Mouse (Mus musculus) lung, postnatal 4 days (tissue): ENCODE measurements around the gene Gm10188.

Source experiments
- DNase-seq, 2 experiments: peaks; one replicate each; pipeline ENCODE4 v3.0.0; 2021

The Gm10188 gene

DNA sequence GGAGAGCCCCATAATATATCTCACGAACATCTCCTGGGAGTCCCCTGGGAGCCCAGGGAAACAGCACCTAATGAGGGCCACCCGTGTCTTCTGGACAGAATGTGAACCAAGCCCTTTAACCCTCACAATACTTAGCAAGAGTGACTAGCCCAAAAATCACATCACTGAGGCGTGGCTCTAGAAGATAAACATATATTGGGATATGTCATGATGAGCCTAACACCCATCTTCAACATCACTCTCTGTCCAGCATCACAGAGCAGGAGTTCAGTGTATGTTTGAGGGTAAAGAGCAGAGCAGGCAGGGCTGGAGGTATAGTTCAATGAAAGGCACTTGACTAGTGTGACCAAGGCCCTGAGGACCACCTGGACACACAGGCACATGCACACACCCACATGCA, at the start of gene Gm10188:
TSS of gene Gm10188 (minus strand) at position 101 of the 400 bp plus-strand sequence.
- no peak for DNase-seq

DNA sequence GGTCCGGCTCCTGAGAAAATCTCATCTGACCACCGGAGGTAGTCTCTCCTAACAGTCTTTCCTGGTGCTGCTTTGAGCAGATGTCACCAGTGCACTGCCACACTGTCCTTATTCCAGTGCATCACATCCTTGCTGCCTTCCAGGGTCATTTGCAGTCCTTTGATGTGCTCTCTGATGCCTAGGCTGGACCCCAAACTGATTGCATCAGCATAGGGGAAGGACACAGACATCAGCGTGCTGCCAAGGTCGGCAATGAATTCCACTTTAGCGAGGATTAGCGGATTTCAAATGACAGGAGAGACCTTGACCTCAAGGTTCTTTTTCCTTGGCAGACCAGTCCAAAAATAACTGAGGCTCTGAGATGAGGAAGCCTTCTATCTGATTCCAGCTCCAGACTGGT, 47.6 kb upstream of the Gm10188 start:
- DNase-seq = no peak

DNA sequence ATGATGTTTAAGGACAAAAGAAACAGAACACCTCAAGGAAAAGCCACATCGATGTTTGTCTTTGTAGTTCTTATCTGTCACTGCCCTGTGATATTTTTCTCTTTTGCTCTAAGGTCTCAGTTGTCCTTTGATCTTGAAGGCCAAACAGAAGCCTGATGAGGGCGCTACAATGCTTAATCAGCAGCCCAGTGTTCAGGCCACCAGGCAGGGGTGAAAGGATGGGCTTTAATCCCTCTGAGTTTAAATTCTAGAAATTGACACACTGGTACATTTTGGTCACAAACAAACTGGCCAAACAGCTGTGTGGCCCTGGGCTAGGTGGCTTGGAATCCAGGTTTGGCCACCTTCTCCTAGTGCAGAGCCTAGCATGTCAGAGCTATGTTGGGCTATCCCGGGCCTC, 47.1 kb upstream of the Gm10188 start:
- no peak for DNase-seq

DNA sequence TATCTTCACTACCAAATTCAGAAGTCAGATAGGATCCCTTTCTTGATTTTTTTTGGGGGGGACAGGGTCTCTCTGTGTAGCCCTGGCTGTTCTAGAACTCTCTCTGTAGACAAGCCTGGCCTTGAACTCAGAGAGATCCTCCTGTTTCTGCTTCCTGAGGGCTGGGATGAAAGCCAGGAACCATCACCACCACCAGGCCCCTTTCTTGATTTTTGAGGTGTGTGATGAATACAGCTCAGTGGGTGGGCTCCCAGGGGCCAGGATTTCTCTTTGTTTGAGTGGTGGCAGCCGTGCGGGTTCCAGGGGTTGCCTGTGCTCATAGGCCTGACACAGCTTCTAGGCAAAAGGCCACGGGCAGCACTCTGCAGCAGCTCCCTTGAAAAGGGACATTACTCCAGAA, 41.7 kb upstream of the Gm10188 start:
- no peak for DNase-seq

DNA sequence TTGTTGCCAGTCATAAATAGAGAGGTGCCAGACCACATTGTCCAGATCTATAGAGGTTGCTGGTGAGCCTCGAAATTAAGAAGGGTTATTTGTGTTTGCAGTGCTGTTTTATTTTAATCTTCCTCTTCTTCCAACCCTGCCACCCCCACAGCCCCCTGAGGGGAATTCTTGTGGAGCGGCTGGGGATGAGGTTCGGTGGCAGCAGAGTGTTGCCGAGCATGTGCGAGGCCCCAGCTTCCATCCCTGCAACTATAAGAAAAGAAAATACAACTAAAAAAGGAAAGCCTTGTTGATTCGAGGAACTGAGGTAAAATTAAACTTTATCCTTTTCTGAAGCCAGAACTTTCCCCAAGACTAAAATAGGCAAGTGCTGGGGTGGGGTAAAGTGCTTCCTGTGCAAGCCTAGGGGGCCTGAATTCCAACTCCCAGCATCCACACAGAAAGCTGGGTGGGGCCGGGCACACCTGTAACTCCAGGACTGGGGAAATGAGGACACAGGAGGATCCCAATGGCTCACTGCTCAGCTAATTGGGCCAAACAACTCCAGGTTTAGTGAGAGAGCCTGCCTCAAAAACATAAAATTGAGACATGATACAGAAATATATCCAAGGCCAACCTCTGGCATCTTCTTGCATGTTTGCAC, 39.0 kb upstream of the Gm10188 start:
- no peak for DNase-seq

DNA sequence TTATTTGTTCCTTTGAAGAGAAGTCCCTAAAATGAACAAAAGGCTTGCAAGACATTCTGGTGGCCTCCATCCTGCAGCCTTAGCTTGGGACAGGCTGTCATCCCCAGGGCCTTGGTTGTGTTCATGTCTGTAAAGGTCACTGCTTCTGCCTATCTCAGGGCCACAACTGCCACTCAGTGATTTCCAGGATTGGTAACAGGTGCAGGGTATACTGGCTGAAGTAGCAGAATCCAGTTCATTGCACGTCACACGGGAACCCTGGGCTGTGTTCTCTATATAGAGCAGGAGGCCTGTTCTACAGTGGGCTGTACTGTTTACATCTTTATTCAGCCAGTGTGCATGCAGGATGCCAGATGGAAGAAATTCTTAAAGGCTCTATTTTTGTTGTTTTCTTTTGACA, 38.4 kb upstream of the Gm10188 start:
- no peak for DNase-seq

DNA sequence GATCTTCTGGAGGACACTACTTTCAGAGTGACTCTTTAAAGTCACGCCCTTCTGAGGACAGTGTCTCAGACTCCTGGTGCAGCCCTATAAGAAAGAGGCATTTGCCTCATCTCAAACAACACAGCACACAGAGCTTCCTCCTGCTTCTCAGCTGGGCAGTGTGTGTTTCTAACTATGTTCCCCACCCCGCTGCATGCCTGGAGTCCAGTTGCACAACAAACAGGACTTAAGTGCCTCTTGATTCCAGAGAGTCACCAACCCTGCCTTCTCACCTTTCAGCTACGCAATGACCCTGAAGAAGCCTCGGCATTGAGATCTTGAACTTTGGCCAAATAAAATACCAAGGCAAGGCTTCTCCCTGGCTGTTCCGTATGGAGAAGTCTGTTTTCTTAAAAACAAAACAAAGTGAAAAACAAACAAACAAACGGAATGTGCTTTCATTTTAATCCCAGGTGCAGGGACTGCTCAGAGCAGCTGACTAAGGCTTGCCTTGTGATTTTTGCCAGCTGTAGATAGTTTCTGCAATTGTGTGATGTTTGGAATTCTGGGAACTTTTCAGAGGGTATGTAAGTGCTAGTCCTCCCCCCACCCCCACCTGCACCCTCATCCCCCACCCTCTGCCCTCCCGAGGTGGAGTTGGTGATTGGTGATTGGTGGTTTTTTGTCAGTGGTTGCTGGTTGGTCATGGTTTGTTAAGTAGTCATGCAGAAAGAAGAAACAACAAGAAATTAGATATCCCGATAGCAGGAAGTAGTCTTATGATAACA, 37.4 kb upstream of the Gm10188 start:
- DNase-seq = peak; percentile 57 to 75

DNA sequence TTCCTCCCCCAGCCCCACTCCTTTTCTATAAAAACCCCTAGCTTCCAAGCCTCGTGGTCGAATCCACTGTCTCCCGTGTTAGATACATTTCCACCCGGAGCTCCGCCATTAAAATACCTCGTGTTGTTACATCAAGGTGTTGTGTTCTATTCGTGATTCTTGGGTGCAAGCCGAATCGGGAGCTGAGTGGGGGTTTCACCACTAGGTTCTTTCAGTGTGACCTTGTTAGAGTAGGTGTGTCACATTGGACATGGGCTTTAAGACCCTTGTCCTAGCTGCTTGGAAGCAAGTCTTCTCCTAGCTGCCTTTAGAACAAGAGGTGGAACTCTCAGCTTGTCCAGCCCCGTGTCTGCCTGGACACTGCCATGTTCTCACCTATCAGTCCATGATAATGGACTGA, 36.4 kb upstream of the Gm10188 start:
- DNase-seq = no peak

DNA sequence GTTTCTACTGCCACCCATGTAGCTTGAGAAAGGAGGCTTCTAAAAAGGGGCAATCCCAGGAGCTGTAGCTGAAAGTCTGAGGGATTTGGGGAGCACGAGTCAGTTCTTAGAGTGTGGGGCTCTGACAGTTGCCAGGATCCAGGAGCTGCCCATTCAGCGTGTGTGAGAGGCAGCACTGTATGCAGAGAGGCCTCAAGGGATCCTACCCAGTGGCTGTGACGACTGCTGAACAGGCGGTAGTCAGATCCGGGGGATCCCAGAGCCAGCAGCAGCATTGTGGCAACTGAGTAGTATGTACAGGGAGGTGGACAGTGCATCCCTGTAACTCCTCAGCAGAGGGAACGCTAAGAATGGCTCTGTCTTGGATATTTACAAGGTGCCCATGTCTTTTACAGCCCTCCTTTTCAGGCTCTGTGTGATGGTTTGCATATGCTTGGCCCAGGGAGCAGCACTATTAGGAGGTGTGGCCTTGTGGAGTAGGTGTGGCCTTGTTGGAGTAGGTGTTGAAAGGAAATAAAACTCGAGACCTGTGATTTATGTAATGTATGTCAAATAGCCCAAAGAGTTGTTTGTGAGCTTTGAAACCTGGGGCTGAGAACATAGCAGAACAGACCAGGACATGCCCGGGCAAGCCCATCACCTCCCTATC, 35.8 kb upstream of the Gm10188 start:
- DNase-seq = peak; percentile 24 to 33

DNA sequence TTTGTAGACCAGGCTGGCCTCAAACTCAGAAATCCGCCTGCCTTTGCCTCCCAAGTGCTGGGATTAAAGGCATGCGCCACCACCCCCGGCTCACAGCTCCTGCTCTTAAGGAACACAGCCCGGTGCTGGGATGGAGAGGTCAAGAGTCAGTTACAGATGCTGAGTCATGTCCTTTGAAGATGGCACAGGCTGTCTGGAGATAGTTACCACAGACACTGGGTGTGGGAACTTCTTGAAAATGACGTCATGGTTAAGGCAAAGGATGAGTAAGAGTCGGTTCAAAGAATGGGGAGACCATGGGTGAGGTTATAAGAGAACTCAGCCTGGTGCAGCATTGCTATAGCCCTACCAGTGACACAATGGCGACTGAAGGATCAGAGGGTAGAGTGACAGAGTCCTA, 35.0 kb upstream of the Gm10188 start:
- no peak for DNase-seq

DNA sequence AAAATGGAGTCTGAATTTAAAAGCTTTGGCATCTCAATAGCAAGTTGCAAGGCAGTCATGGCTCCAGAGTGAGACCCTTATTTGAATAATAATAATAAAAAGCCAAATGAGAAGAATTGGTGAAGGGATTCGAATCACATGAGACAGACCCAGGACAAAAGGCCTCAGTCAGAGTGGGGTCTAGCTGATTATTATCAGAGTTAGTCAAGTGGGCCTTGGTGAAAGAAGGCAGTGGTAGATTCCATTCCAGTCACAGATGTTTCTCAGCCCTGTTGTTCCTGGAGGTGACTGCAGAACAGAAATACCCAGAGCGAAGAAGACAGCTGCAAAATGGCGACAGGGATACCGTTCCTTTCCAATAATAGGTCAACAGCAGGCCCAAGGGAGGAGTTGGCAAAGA, 34.1 kb upstream of the Gm10188 start:
- no peak for DNase-seq

DNA sequence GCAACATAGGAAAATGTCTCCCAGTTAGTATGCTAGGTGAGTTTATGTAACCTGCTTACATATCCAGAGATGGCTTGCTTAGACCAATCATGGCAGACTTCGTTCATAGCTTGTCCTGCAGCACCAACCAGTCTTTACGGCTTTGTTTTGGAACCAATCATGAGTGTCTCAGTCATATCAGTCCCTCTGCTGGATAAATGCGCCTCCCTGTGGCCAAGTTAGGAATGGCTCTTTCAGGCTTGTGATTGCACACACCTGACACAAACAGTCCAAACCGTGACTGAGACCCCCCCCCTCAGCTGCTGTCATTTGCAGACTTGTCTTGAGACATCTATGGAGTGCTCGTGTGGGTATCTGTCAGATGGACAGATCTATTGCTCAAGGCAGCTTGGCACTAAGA, 31.5 kb upstream of the Gm10188 start:
- DNase-seq = peak in 1 of 2 experiments; percentile 45

DNA sequence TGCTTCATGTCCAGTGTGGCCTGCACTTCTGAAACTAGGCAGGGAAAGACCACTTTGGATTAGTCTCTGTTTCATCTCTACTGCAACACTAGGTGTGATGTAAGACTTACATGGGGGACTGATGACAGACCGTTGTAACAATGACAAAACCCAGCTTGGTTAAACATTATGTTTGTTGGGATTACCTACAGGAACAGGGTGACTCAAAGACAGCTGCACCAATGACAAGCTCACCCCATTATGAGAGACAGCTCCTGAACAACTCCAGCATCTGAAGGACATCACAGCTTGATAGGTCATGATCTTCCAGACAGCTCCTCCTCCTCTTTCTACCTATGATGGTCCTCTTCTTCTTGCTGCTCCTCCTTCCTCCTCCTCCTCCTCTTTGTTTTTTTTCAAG, 30.8 kb upstream of the Gm10188 start:
- no peak for DNase-seq

DNA sequence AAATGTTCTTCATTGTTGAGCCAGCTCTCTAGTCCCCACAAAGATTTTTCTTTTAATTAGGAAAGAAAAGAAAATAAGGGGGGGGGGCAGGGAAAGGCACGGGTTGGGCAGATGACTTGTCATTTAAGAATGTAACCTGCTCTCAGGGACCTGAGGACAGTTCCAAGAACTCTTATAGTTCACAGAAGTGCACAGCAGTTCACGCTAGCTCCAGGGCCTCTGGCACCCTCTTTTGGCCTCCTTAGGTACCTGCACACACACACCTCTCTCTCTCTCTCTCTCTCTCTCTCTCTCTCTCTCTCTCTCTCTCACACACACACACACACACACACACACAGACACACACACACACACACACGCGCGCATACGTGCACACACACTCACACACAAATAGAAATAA, 24.9 kb upstream of the Gm10188 start:
- no peak for DNase-seq

DNA sequence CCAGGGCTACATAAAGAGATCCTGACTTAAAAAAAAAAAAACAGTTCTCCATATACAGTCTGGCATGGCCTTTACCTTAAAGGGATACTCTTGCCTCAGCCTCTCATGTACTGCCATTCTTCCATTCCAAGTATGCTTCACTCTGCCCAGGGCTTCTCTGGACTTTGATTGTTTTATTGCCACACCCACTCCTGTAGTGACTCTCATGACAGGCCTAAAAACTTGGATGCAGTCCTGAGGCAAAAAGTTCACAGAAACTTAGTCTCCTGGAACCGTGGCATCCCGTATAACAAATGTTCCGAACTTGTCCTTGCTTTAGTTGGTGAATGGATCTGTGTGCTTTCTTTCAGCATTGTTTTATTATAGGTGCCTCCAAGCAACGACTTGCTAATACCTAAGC, 17.1 kb upstream of the Gm10188 start:
- no peak for DNase-seq

DNA sequence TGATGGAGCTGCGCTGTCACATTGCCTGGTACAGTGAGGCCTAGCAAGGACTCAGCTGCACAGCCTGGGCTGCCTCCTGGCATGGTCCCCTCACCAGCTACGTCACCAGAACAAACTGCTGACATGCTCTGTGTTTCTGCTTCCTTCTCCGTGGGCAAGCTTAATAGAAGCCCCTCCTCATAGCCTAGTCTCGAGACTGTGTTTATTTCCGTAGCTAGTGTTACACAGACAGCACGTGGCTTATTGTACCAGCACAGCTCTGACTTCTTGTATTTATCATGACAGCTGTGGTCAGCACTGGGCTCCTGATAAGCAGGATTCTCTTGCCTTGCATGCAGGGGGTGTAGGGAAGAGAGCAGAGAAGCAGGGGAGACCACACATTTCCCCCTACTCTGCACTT, 16.6 kb upstream of the Gm10188 start:
- peak; percentile 49 to 66 for DNase-seq

DNA sequence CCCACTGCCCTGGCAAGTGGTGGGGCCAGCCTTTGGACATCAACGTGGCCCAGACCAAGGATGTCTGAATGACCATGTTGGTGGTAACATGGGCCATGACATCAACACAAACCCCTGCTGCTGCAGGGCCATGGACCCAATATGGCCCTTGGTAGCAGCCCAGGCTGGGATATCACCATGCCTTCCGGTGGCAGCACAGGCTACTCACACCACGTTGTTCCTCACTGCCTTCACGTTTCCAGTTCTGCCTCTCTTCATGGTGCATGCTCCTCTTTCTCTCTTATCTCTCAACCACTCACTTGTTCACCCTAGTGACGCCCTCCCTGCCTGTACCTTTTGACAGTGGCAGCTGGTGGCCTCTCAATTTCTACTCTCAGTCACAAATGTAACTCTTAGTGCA, 15.4 kb upstream of the Gm10188 start:
- no peak for DNase-seq

DNA sequence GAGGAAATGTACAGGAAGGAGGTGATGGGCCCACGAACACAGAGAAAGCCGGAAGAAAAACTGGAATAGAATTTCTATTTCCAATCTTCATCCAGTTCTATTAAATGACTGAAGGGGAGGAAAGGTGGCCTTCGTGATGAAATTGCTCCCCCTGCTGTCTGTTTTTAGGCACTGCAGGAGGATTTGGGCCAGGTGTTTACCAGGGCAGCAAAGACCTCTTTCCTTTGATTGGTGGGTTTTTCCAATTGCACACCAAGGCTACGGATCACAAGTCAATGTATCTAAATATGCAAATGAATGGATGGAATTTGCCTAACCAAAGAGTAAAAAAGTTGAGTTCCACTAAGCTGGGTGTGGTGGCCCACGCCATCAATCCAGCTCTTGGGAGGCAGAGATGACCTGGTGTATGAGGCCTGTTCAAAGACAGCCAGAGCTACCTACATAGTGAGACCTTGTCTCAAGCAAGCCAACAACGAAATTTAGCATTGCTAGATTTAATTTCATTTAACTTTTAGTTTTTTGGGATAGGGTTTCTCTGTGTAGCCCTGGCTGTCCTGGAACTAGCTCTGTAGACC, 8.1 kb upstream of the Gm10188 start:
- peak; percentile 38 to 75 for DNase-seq

DNA sequence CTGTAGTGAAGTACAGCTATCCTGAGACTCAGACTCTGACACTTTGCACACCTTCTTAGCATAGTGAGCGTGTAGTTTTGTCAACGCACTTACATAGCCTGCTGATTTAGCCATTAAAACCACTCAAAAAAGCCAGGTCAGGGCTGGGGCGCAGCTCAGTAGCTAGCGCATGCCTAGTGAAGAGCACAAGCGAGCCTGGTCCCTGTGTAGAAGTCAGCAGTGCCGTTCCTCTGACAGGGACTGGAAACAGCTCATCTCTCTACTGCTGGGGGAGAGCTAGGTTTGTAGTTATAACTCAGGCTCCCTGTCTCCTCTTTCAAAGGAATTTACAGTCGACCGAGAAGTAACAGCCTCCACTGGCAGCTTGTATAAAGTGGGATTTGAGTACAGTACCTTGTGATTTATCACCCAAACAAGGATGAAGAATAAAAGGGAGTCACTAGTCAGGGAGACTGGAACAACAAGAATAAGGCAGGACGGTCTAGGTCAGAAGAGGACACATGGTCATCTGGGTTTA, 5.2 kb upstream of the Gm10188 start:
- DNase-seq = no peak

DNA sequence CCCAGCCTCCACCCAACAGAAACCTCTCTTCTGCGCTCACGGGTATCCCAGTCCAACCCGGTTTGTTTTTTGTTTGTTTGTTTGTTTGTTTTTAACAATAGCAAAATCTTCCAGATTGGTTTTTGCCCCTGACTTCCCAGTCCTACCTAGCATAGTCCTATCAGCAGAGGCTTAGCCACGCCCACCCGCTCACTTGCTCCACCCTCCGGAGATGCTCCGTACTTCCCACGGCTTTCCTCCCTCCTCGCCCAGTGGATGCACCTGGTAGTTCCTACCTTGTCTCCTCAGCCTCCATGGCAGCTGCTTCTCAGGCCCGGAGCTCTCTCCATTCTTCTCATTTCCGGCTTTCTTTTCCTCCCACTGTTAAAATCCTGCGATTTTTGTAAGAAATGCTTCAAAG, 4.0 kb upstream of the Gm10188 start:
- peak; percentile 37 to 48 for DNase-seq

DNA sequence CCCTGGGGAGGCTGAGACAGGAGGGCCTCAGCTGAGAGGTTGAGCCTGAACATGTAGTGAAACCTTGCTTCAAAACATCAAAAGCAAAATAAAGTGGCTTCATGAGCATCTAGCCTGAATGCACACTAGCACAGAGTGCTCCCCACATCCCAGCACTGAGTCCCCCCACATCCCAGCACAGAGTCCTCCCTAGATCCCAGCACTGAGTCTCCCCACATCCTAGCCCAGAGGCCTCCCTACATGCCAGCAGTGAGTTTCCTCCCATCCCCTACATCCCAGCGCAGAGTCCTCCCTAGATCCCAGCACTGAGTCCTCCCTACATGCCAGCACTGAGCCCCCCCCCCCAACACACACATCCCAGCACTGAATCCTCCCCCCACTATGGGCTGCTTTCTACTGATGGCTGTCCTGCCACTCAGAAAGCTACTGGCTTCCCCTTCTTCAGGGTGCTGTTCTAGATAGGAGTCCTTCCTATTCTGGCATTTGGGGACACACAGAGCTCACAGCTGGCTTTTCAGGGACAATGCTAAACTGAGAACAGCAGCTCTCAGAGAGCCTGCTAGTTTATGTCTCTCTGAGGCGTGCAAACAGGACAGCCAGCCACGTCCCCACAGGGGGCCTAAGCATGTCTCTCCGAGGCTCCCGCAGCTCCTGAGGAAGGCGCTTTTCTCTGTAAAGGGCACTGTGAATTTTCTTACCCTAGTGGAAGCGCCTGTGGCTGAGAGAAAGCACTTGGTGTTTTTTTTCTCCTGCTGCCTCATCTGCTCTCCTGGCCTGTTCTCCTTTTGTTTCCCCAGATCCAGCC, 2.1 kb upstream of the Gm10188 start:
- no peak for DNase-seq

DNA sequence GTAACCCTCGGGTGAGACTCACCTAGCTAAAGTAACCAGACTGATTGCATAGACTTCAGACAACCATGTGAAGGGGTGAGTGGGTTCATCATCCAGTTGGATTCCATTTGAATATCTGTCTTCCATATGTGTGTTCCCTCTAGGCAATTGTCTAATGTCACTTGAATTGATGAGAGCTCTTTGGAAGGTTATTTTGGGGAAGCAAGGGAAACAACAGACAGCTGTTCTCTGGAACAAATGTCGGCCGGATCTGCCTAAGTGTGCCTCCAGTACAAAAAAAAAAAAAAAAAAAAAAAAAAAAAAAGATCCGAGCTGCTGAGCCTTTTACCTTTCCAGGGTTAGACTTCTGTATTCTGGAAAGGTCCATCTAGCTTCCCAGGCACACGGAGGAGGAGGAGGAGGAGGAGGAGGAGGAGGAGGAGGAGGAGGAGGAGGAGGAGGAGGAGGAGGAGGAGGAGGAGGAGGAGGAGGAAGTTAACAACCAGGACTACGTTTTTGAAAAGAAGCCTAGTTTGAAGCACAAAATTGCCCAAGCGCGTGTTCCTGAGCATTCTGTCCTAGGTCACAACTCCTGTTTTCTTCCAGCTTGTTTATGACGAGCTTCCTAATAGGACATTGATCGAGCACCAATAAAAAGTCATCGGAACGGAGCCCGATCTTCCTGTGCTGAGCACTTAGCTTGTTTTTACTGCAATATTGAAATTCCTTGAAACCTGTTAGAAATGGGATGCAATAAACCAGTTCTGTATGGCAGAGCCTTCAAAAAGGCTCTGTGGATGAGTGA, 3.1 kb downstream of the Gm10188 start:
- DNase-seq = no peak
